Mouse (Mus musculus) ES-E14 (cell line): ENCODE data around the gene Vps9d1.

Experiments used
- CHD2 ChIP-seq: IDR thresholded peaks from 2 replicates; pipeline ENCODE4 v1.6.1; 2014; ENCODE audit warnings: mild to moderate bottlenecking, low read depth, low read length, inconsistent platforms
- HCFC1 ChIP-seq: IDR thresholded peaks from 2 replicates; pipeline ENCODE4 v1.6.1; 2012; ENCODE audit warnings: low read length, inconsistent platforms, borderline replicate concordance; ENCODE audit not compliant: insufficient read depth
- MAFK ChIP-seq: IDR thresholded peaks from 2 replicates; pipeline ENCODE4 v1.6.1; 2014; ENCODE audit warnings: mild to moderate bottlenecking, low read depth, low read length, inconsistent platforms; ENCODE audit not compliant: insufficient read depth
- ZC3H11A ChIP-seq: IDR thresholded peaks from 2 replicates; pipeline ENCODE4 v1.6.1; 2012; ENCODE audit warnings: low read depth, mild to moderate bottlenecking, inconsistent platforms, low read length, borderline replicate concordance
- ZNF384 ChIP-seq: IDR thresholded peaks from 2 replicates; pipeline ENCODE4 v1.6.1; 2012; ENCODE audit warnings: low read depth, low read length, inconsistent platforms

GRCm38 (mm10) chr8:123239398-123239797, 14.8 kb downstream of the Vps9d1 start:
- TF ChIP-seq HCFC1 (no peak), CHD2 (no peak), MAFK (no peak), ZNF384 (no peak), ZC3H11A (no peak)
